Mouse (Mus musculus) small intestine, adult 2 months (tissue): Measurements from ENCODE around the gene Foxj2. TPM values are rescaled to one million over a fixed set of nuclear protein-coding genes. Genes with fewer than 3 reads are reported as not detected.

Experiments
- H3K27ac ChIP-seq: fragments of 200-500 bp; 2 replicates; pipeline ENCODE4 v1.5.1; 2012; ENCODE audit warnings: low read depth, low read length, control low read depth, inconsistent platforms; ENCODE audit not compliant: insufficient read depth
- H3K27me3 ChIP-seq: fragments of 200-500 bp; 2 replicates; pipeline ENCODE4 v1.6.1; 2012; ENCODE audit warnings: mild to moderate bottlenecking, moderate library complexity, low read length, inconsistent platforms; ENCODE audit not compliant: control insufficient read depth, insufficient read depth
- H3K36me3 ChIP-seq: fragments of 200-500 bp; 2 replicates; pipeline ENCODE4 v1.6.1; 2012; ENCODE audit warnings: mild to moderate bottlenecking, low read length, control low read depth, inconsistent platforms; ENCODE audit not compliant: control insufficient read depth, insufficient read depth
- H3K4me1 ChIP-seq: fragments of 200-500 bp; 2 replicates; pipeline ENCODE4 v1.6.1; 2012; ENCODE audit warnings: low read length, inconsistent platforms, mixed read lengths; ENCODE audit not compliant: control insufficient read depth, insufficient read depth, insufficient read length
- H3K4me3 ChIP-seq: fragments of 200-500 bp; 2 replicates; pipeline ENCODE4 v1.5.1; 2012; ENCODE audit warnings: low read depth, mild to moderate bottlenecking, control low read depth, inconsistent platforms, low read length, moderate library complexity
- CTCF ChIP-seq: fragments of 200-500 bp; IDR thresholded peaks from 2 replicates; pipeline ENCODE4 v1.5.1; 2012; ENCODE audit warnings: low read depth, mild to moderate bottlenecking, control low read depth, inconsistent platforms, low read length, moderate library complexity, mixed read lengths; ENCODE audit not compliant: insufficient replicate concordance, insufficient read length; ENCODE audit errors: extremely low read depth
- POLR2A ChIP-seq: fragments of 200-500 bp; IDR thresholded peaks from 2 replicates; pipeline ENCODE4 v1.6.1; 2012; ENCODE audit warnings: low read depth, mild to moderate bottlenecking, control low read depth, inconsistent platforms, low read length, moderate library complexity
- WGBS: fragments of 180-500 bp; shearing (Covaris S2); methylation state at CpG from one replicate; pipeline ENCODE4 v1.1.7; 2018; 5-methylcytosine and 5-hydroxymethylcytosine counted together
- polyA plus RNA-seq: library from polyadenylated mRNA; depleted of rRNA; stranded (reverse); fragments of >200 nt; gene quantifications from 2 replicates; pipeline ENCODE4 v1.2.3, GENCODE M21; 2012

The Foxj2 gene
- polyA plus RNA-seq, 1 experiment: 12.3 TPM

GRCm38 (mm10) chr6:122832880-122833279, 13.2 kb downstream of the Foxj2 start:
- peaks cover 59% of the 10 kb centered on the region for H3K36me3 ChIP-seq
- WGBS: 78% methylated on average over 7 of the region's 7 CpGs

GRCm38 (mm10) chr6:122834365-122834764, 14.7 kb downstream of the Foxj2 start:
- peaks cover 63% of the 10 kb centered on the region for H3K36me3 ChIP-seq
- no peaks in the 10 kb centered on the region for H3K27me3 ChIP-seq
- H3K4me1 ChIP-seq: no peaks in the 10 kb centered on the region
- H3K27ac ChIP-seq: no peak overlapping the region
- TF ChIP-seq POLR2A (no peak), CTCF (peak; percentile 75; the same call in 1 of the 2 replicates)
- 74% methylated on average over 4 of the region's 4 CpGs for WGBS
- H3K4me3 ChIP-seq: no peak overlapping the region

More at GRCm38 (mm10) chr6:122832880-122833279, 13.2 kb downstream of the Foxj2 start:
- H3K27ac ChIP-seq: no peak overlapping the region
- TF ChIP-seq CTCF: no peak
- TF ChIP-seq POLR2A: no peak
- no peaks in the 10 kb centered on the region for H3K27me3 ChIP-seq
- no peaks in the 10 kb centered on the region for H3K4me1 ChIP-seq
- H3K4me3 ChIP-seq: no peak overlapping the region

DNA sequence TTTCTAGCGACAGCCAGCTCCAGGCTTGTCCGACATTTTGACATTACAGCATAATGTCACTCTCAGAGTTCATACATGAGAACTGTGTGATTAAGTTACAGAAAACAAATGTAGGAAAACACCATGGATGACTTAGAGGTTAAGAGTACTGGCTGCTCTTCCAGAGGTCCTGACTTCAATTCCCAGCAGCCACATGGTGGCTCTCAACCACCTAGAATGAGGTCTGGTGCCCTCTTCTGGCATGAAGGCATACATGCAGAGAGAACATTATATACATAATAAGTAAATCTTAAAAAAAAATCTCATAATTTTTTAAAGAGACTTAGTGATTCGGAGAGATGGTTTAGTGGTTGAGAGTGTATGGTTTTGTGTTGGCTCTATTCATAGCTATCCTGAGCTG, 17.3 kb downstream of the Foxj2 start:
- H3K4me1 ChIP-seq: no peaks in the 10 kb centered on the region
- no peak overlapping the region for H3K4me3 ChIP-seq
- TF ChIP-seq CTCF: no peak
- TF ChIP-seq POLR2A: no peak
- no peaks in the 10 kb centered on the region for H3K27me3 ChIP-seq
- no peak overlapping the region for H3K27ac ChIP-seq
- WGBS: 96% methylated on average over 3 of the region's 3 CpGs
- H3K36me3 ChIP-seq: peaks cover 71% of the 10 kb centered on the region

- H3K4me3 ChIP-seq: no peak overlapping the region
- TF ChIP-seq CTCF (no peak), POLR2A (no peak)
- H3K27me3 ChIP-seq: no peaks in the 10 kb centered on the region
- H3K4me1 ChIP-seq: no peaks in the 10 kb centered on the region
- 92% methylated on average over 5 of the region's 5 CpGs for WGBS
- H3K36me3 ChIP-seq: peaks cover 70% of the 10 kb centered on the region
- H3K27ac ChIP-seq: no peak overlapping the region
Observed at GRCm38 (mm10) chr6:122837539-122837938, 17.8 kb downstream of the Foxj2 start.

DNA sequence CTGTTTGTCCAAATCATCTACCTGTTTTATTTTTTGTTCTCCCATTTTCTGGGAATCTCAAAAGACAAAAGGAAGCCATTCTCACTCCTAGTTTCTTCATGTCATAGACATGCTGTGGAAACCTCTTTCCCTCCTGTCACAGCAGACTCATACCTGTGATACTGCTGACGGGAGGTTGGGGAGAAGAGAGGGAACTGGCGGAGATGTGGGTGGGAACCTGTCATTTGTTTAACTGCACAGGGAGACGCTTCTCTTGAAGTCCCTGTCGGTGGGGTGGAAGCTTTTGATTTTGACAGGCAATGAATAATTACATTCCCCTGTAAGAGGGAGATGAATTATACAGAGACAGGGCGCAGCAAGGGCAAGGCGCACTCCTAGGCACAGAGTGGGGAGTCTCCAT, 24.0 kb downstream of the Foxj2 start:
- Histone ChIP-seq H3K27me3 (no peaks in the 10 kb centered on the region), H3K36me3 (peaks cover 35% of the 10 kb centered on the region), H3K4me3 (no peak overlapping the region), H3K4me1 (no peaks in the 10 kb centered on the region), H3K27ac (no peak overlapping the region)
- 81% methylated on average over 6 of the region's 6 CpGs for WGBS
- TF ChIP-seq POLR2A: no peak
- TF ChIP-seq CTCF: no peak

DNA sequence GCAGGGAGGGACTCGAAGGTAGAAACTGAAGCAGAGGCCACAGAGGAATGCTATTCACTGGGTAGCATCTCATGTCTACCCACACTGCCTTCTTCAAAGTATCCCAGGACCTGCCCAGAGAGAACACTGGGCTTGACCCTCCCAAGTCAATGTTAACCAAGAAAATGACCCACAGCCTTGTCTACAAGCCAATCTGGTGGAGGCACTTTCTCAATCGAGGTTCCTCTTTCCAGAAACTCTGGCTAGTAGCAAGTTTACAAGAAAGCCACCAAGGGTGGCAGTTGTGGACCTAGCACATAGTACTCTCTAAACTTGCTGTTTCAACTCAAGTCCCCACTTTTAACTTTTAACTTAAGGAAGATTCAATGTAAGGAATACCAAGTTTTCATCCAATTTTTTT, 33.0 kb downstream of the Foxj2 start:
- no peaks in the 10 kb centered on the region for H3K4me1 ChIP-seq
- no peaks in the 10 kb centered on the region for H3K27me3 ChIP-seq
- no peaks in the 10 kb centered on the region for H3K36me3 ChIP-seq
- no peak overlapping the region for H3K4me3 ChIP-seq
- H3K27ac ChIP-seq: no peak overlapping the region
- WGBS: 48% methylated on average over 2 of the region's 2 CpGs
- TF ChIP-seq POLR2A (no peak), CTCF (no peak)

DNA sequence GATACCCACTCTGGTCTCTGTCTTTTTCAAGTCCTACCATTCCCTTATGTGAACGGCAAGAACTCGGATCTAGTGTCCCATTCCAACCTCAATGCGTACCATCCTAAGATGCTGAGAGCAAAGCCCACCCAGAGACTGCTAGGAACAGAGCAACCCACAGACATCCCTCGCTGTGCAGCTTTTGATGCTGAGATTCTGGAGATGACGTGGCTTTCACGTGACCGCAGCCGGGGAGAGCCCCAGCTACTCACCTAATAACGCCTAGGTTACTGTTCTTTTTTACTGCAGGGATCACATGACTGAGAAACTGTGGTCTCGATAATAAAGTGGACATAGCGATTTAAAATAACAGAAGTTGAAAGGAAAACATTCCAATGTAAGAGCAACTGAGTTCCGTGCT, 34.8 kb downstream of the Foxj2 start:
- Histone ChIP-seq H3K27ac (0 out of 2 replicates have a peak overlapping the region, but pooled peaks have one; percentile 9), H3K36me3 (no peaks in the 10 kb centered on the region), H3K4me1 (no peaks in the 10 kb centered on the region), H3K4me3 (no peak overlapping the region), H3K27me3 (no peaks in the 10 kb centered on the region)
- TF ChIP-seq CTCF (no peak), POLR2A (no peak)
- WGBS: 67% methylated on average over 12 of the region's 12 CpGs
